Mouse (Mus musculus) neural tube, embryonic 15.5 days (tissue): ENCODE results near the gene Abhd15. TPM values are rescaled to one million over a fixed set of nuclear protein-coding genes. Genes with fewer than 3 reads are reported as not detected.

Experiments used
- ATAC-seq: fragments of 200-750 bp; cut with Nextera tagmentation; 2 replicates; pipeline ENCODE4 v1.8.0; 2017; ENCODE audit warnings: mild to moderate bottlenecking, moderate TSS enrichment, moderate library complexity; ENCODE audit not compliant: low FRiP score
- H3K27ac ChIP-seq: fragments of 300-500 bp; sonication (generic); replicated peaks from 2 replicates; pipeline ENCODE4 v1.5.1; 2015; ENCODE audit warnings: mild to moderate bottlenecking, inconsistent platforms
- H3K27me3 ChIP-seq: fragments of 300-500 bp; sonication (generic); replicated peaks from 2 replicates; pipeline ENCODE4 v1.6.1; 2015; ENCODE audit warnings: inconsistent platforms
- H3K36me3 ChIP-seq: fragments of 300-500 bp; sonication (generic); 2 replicates; pipeline ENCODE4 v1.6.1; 2015; ENCODE audit warnings: inconsistent platforms
- H3K4me1 ChIP-seq: fragments of 300-500 bp; sonication (generic); 2 replicates; pipeline ENCODE4 v1.6.1; 2015; ENCODE audit warnings: inconsistent platforms
- H3K4me2 ChIP-seq: fragments of 300-500 bp; sonication (generic); 2 replicates; pipeline ENCODE4 v1.6.1; 2015; ENCODE audit warnings: inconsistent platforms, mild to moderate bottlenecking, moderate library complexity
- H3K4me3 ChIP-seq: fragments of 300-500 bp; sonication (generic); replicated peaks from 2 replicates; pipeline ENCODE4 v1.5.1; 2015; ENCODE audit warnings: mild to moderate bottlenecking, inconsistent platforms
- H3K9ac ChIP-seq: fragments of 300-500 bp; sonication (generic); replicated peaks from 2 replicates; pipeline ENCODE4 v1.6.1; 2015; ENCODE audit warnings: mild to moderate bottlenecking, inconsistent platforms
- H3K9me3 ChIP-seq: fragments of 300-500 bp; sonication (generic); replicated peaks from 2 replicates; pipeline ENCODE4 v1.6.1; 2016; ENCODE audit warnings: inconsistent platforms
- WGBS: fragments of 180-500 bp; shearing (Covaris S2); methylation state at CpG from one replicate; pipeline ENCODE4 v1.1.7; 2015; ENCODE audit warnings: mixed read lengths; 5-methylcytosine and 5-hydroxymethylcytosine counted together
- polyA plus RNA-seq: library from polyadenylated mRNA; unstranded; fragments of >200 nt; fragmentation: Nextera tagmentation; extraction: Ambion mirVana; gene quantifications from 2 replicates; pipeline ENCODE4 v1.2.1, GENCODE M21; 2015

Gene Abhd15
- polyA plus RNA-seq, 1 experiment from 2014 or later, result 2.1 TPM

DNA sequence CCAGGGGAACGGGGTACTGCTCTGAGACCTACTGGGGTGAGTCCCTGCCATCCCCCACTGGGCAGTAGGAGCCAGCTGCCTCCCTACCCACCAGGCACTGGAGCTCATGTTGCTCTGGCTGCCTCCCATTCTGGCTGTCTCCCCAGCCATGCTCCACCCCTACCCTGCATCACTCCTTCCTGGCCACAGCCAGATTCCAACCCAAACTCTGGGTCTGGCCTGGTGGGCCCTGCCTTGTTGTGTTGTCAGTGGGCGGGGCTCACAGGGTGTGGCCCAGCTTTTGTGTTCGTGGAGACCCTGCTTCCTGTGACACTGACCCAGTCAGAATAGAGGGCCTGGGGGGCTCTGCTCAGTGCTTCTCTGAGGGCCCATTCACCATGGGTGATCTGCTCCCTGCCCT, 11.4 kb upstream of the Abhd15 start:
- Histone ChIP-seq H3K9ac (no peak overlapping the region), H3K4me3 (no peak overlapping the region), H3K4me2 (no peak overlapping the region), H3K27ac (no peak overlapping the region), H3K36me3 (peaks cover 76% of the 10 kb centered on the region), H3K4me1 (peaks cover 26% of the 10 kb centered on the region), H3K9me3 (no peaks in the 10 kb centered on the region), H3K27me3 (no peaks in the 10 kb centered on the region)
- 49% methylated on average over 3 of the region's 3 CpGs for WGBS
- no peak for ATAC-seq

DNA sequence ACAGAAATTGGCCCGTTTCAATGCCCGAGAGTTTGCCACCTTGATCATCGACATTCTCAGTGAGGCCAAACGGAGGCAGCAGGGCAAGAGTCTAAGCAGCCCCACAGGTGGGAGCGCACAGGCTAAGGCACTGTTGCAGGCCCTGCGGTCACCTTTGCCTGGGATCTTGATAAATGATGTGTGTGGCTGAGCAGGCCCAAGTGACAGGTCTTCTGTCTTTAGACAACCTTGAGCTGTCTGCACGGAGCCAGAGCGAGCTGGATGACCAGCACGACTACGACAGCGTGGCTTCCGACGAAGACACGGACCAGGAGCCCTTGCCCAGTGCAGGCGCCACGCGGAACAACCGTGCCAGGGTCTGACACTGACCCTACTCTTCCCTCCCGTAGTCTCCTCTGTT, 10.5 kb upstream of the Abhd15 start:
- ATAC-seq, result no peak
- H3K4me2 ChIP-seq, result no peak overlapping the region
- peaks cover 23% of the 10 kb centered on the region for H3K4me1 ChIP-seq
- no peaks in the 10 kb centered on the region for H3K9me3 ChIP-seq
- no peaks in the 10 kb centered on the region for H3K27me3 ChIP-seq
- H3K27ac ChIP-seq, result no peak overlapping the region
- no peak overlapping the region for H3K4me3 ChIP-seq
- peaks cover 73% of the 10 kb centered on the region for H3K36me3 ChIP-seq
- WGBS, result 95% methylated on average over 19 of the region's 19 CpGs
- H3K9ac ChIP-seq, result no peak overlapping the region

DNA sequence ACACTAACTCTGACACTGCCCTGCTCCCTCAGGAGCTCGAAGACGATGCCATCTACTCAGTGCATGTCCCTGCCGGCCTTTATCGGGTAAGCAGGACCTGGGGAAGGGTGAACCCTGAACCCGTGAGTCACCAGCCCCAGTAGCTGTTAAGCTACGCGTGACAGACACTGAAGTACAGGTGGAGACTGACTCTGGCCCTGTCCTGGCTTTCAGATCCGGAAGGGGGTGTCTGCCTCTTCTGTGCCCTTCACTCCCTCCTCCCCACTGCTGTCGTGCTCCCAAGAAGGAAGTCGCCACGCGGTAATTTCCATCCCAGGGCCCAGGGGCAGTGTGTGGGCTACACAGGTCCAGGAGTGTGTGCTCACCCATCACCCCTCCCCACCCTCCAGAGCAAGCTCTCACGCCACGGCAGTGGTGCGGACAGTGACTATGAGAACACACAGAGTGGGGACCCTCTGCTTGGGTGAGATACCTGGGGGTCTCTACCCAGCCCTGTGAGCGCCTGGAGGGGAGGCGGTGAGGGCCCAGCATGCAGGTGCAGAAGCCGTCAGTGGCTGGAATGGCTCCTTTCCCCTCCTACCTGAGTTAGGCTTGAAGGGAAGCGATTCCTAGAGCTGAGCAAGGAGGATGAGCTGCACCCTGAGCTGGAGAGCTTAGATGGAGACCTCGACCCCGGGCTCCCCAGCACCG, 9.5 kb upstream of the Abhd15 start:
- H3K9me3 ChIP-seq, result no peaks in the 10 kb centered on the region
- peaks cover 18% of the 10 kb centered on the region for H3K4me1 ChIP-seq
- H3K27ac ChIP-seq, result no peak overlapping the region
- H3K9ac ChIP-seq, result no peak overlapping the region
- no peak overlapping the region for H3K4me3 ChIP-seq
- ATAC-seq, result no peak
- H3K27me3 ChIP-seq, result no peaks in the 10 kb centered on the region
- 92% methylated on average over 22 of the region's 22 CpGs for WGBS
- H3K4me2 ChIP-seq, result no peak overlapping the region
- H3K36me3 ChIP-seq, result peaks cover 63% of the 10 kb centered on the region

DNA sequence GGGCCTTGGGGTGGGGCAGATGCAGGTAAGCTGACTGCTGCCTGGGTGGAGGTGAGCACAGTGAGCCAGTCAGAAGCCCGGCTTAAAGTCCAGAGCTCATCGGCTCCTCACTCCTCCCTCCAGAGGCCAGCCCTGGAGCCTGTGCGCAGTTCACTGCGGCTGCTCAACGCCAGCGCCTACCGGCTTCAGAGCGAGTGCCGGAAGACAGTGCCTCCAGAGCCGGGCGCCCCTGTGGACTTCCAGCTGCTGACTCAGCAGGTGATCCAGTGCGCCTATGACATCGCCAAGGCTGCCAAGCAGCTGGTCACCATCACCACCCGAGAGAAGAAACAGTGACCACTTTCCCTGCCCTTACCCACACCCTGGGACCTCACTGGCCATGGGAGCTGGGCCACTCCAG, 8.6 kb upstream of the Abhd15 start:
- Histone ChIP-seq H3K9me3 (no peaks in the 10 kb centered on the region), H3K9ac (no peak overlapping the region), H3K27me3 (no peaks in the 10 kb centered on the region), H3K4me2 (no peak overlapping the region), H3K4me1 (peaks cover 10% of the 10 kb centered on the region), H3K36me3 (peaks cover 56% of the 10 kb centered on the region), H3K27ac (no peak overlapping the region), H3K4me3 (no peak overlapping the region)
- no peak for ATAC-seq
- WGBS, result 90% methylated on average over 14 of the region's 14 CpGs

DNA sequence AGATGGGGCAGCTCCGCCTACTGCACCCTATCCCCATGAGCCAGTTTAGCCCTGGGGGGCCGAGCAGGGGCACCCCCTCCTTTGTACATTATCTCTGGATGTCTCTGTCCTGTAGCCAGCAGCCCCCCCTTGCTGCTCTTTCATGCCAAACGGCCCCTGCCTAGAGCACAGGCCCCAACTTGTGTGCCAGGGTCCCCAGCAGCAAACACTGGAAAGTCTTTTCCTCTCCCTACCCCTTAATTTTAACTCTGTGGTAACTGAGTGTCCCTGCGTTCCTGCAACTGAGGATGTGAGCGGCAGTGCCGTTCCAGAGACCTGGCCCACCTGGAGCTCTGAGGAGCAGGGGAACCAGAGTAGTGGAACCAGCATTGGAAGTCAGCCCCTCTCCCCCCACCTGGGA, 8.0 kb upstream of the Abhd15 start:
- Histone ChIP-seq H3K27me3 (no peaks in the 10 kb centered on the region), H3K27ac (no peak overlapping the region), H3K9me3 (no peaks in the 10 kb centered on the region), H3K9ac (no peak overlapping the region), H3K4me3 (no peak overlapping the region), H3K4me1 (peaks cover 9% of the 10 kb centered on the region), H3K36me3 (peaks cover 54% of the 10 kb centered on the region), H3K4me2 (no peak overlapping the region)
- no peak for ATAC-seq
- 85% methylated on average over 6 of the region's 6 CpGs for WGBS

DNA sequence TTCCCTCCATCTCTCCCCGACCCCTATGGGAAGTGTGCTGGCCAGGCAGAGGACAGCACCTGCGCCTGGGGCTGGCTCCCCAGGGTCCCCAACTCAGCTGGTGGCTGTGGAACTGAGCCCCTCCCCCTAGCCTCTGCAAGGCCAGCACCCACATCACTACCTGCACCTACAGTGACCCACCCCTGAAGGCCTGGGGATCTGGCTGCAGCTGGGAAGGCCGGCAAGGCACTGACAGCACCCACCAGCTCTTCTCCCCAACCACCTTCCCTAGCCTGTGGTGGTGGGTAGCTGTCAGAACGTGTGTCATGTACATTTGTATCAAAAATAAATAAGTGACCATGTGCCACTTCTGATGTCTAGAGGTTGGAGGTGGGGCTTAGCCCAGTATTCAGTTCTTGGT, 7.5 kb upstream of the Abhd15 start:
- Histone ChIP-seq H3K9me3 (no peaks in the 10 kb centered on the region), H3K4me1 (peaks cover 12% of the 10 kb centered on the region), H3K36me3 (peaks cover 49% of the 10 kb centered on the region), H3K9ac (no peak overlapping the region), H3K27me3 (no peaks in the 10 kb centered on the region), H3K4me2 (no peak overlapping the region), H3K27ac (no peak overlapping the region), H3K4me3 (no peak overlapping the region)
- ATAC-seq, result no peak
- 74% methylated on average over 4 of the region's 4 CpGs for WGBS

DNA sequence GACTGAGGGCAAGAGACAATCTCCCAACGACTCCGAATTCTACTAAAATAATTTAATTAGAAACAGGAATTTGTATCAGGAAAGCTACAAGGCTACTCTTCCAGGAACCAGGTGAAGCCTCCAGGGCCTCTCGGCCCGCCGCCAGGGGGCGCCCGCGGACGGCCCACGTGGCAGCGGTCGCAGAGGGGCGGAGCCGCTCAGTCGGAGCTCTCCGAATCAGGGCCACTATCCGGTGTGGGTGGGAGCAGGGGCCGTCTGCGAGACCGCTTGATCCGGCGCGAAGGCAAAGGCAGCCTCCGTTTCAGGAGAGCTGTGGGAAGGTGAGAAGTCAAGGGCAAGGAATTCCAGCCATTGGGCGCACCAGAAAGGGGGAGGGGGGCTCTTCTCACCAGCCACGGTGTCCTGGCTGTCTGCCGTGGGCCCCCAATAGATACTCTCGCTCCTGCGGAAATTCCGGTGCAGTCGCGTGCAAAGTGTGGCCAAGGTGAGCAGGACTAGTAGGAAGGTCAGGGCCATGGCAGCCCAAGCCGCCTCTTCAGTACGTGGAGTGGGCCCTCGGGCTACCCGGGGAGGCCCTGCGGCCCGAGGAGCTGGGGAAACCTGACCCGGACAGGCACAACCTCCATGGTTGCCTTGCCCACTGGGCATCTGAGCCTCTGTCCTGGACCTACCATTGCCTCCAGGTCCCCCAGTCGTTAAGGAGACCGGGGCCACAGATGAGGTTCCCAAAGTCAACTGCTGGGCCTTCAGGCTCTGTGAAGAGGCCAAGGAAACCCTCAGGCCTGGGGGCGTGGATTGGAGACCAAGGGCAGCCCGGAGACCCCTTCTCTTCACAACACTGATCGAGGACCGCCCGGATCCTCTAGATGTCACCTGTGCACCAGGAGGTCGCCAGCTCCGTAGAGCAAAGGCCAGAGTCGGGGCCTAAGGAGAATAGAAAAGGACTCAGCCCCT, 6.6 kb upstream of the Abhd15 start:
- H3K4me2 ChIP-seq, result peak overlapping the region; percentile 61
- no peaks in the 10 kb centered on the region for H3K9me3 ChIP-seq
- peak; percentile 60 for ATAC-seq
- peak overlapping the region; percentile 35 for H3K4me3 ChIP-seq
- H3K27me3 ChIP-seq, result no peaks in the 10 kb centered on the region; the same call in 1 of the 2 replicates
- H3K36me3 ChIP-seq, result peaks cover 42% of the 10 kb centered on the region
- H3K4me1 ChIP-seq, result peaks cover 18% of the 10 kb centered on the region
- H3K9ac ChIP-seq, result peak overlapping the region; percentile 30
- WGBS, result 21% methylated on average over 49 of the region's 49 CpGs
- H3K27ac ChIP-seq, result no peak overlapping the region

DNA sequence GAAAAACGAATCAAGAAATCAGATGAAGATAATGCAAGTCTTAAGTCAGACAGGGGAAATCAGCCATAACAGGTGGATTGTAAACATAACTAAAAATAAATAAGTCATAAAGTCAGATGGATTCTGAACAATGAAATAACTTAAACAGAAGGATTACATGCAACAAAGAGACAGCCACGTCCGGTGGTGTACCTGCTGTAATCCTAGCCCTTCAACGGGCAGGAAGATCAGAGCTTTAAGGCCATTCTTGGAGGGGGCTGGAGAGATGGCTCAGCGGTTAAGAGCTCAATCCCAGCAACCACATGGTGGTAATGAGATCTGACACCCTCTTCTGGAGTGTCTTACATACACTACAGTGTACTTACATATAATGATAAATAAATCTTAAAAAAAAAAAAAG, 3.6 kb upstream of the Abhd15 start:
- WGBS, result 91% methylated on average over 5 of the region's 5 CpGs
- no peak for ATAC-seq

DNA sequence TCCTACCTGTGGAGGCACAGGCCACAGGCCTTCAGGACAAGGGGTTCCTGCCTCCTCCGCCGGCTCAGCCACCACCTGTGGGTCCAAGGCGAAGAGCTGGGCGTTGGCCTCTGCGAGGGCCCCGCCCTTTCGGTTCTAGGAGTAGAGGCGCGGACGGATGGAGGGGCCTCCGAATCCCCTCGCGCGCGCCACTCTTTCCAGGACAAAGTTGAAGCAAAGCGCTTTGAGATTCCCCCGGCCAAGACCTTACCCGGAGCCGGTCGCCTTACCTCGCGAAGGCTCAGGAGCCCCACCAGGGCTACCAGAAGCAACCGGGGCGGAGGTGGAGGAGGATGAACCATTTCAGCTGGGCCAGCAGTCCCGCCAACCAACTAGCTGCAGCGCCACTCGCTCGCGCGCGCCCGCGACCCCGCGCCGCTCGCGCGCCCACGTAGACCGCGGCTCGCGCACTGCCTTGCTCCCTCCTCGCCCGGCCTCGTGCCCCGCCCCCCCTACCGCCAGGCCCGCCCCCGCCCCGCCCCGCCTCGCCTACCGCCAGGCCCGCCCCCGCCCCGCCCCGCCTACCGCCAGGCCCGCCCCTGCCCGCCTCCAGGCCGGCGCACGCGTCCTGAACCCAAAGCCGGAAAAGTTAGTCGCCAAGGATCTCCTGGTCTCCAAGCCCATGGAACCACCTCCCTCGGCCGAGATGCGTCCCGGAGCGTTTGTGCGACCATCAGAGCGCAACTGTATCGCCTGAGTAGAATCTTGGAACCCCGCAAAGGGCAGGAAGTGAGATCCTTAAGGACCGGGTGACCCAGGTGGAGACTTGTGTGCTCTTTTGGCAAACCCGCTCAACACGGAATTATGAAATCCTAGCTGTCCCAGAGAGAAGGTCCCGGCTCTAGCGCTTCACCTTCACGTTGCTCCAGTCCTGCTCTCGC, 1.8 kb upstream of the Abhd15 start:
- H3K4me3 ChIP-seq, result peak overlapping the region; percentile 63
- H3K36me3 ChIP-seq, result no peaks in the 10 kb centered on the region
- peak overlapping the region; percentile 37 for H3K27ac ChIP-seq
- peak; percentile 76 for ATAC-seq
- H3K4me1 ChIP-seq, result peaks cover 45% of the 10 kb centered on the region
- peak overlapping the region; percentile 65 for H3K9ac ChIP-seq
- H3K4me2 ChIP-seq, result peak overlapping the region; percentile 98
- WGBS, result under 1% methylated on average over 82 of the region's 84 CpGs
- no peaks in the 10 kb centered on the region for H3K9me3 ChIP-seq
- peaks cover 38% of the 10 kb centered on the region for H3K27me3 ChIP-seq

More for the DNA sequence above, 3.6 kb upstream of the Abhd15 start:
- no peak overlapping the region for H3K9ac ChIP-seq
- H3K4me3 ChIP-seq, result no peak overlapping the region
- no peak overlapping the region for H3K4me2 ChIP-seq
- peaks cover 47% of the 10 kb centered on the region for H3K4me1 ChIP-seq
- peaks cover 28% of the 10 kb centered on the region for H3K27me3 ChIP-seq
- no peak overlapping the region for H3K27ac ChIP-seq
- no peaks in the 10 kb centered on the region for H3K9me3 ChIP-seq
- peaks cover 12% of the 10 kb centered on the region for H3K36me3 ChIP-seq

DNA sequence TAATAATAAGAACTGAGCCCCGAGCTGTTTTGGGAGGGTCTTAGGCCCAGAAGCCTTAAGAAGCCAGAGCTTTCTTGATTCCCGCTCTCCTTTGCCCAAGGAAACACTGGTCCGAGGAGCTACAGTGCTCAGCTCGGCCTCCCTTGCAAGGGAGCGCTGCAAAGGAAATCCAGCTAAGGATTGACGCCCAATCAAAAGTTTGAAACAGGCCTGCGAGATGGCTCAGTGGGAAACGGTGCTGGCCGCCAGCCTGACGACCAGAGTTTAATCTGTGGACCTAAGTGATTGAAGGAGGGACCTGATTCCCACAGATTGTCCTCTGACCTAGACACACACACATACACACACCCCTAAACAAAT, 1.1 kb upstream of the Abhd15 start:
- H3K27me3 ChIP-seq, result peaks cover 38% of the 10 kb centered on the region
- peak overlapping the region; percentile 63 for H3K4me3 ChIP-seq
- no peak for ATAC-seq
- H3K4me1 ChIP-seq, result peaks cover 38% of the 10 kb centered on the region
- H3K9ac ChIP-seq, result peak overlapping the region; percentile 43; the same call in 1 of the 2 replicates
- 8% methylated on average over 10 of the region's 10 CpGs for whole genome bisulfite sequencing
- H3K36me3 ChIP-seq, result no peaks in the 10 kb centered on the region
- H3K27ac ChIP-seq, result no peak overlapping the region; the same call in 1 of the 2 replicates
- H3K9me3 ChIP-seq, result no peaks in the 10 kb centered on the region
- peak overlapping the region; percentile 98 for H3K4me2 ChIP-seq

DNA sequence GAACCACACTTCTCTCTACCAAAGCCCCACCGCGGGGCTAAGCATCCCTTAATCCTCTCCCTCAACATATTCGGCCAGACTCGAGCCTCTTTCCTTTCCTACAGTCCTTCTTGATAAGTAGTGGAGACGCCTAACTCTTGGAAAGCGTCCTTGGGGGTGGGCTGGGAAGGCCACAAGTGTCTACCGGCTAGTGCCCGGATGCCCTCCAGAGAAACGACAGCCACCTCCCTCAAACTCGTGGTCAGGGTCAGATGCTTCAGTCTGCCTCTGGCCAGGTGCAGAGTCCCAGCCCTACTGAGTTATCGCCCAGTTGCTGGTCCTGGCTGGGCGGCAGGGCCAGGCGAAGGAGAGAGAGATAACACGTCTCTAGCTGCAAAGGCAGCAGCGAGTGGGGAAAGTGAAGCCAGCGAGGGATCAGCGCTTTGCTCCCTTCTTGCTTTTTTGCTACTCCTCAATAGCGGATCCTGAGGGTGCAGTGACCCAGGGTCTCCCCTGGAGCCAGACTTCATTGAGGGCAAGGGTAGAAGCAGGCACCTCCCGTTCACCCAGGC, 565 bp upstream of the Abhd15 start:
- Histone ChIP-seq H3K27me3 (peaks cover 38% of the 10 kb centered on the region), H3K4me2 (peak overlapping the region; percentile 98), H3K4me3 (peak overlapping the region; percentile 53), H3K27ac (peak overlapping the region; percentile 28; the same call in 1 of the 2 replicates), H3K9me3 (no peaks in the 10 kb centered on the region), H3K36me3 (no peaks in the 10 kb centered on the region), H3K9ac (peak overlapping the region; percentile 53; the same call in 1 of the 2 replicates), H3K4me1 (peaks cover 38% of the 10 kb centered on the region)
- 9% methylated on average over 19 of the region's 19 CpGs for WGBS
- peak; percentile 12; the same call in 1 of the 2 replicates for ATAC-seq
